Mouse (Mus musculus): ENCODE results near the gene Gm49388.

Gene Gm49388

GRCm38 (mm10) chr7:127785308-127785707, at the start of gene Gm49388:
TSS of gene Gm49388 (plus strand) at chr7:127785608.
- DNase-seq, result no peak

- peak; percentile 84 for DNase-seq
Observed at GRCm38 (mm10) chr7:127744366-127745045, 40.9 kb upstream of the Gm49388 start, which contains the start of gene Fbxl19. TSS of gene Fbxl19 (plus strand) at chr7:127744543.

GRCm38 (mm10) chr7:127745251-127745651, 40.2 kb upstream of the Gm49388 start:
- DNase-seq, result peak; percentile 86

GRCm38 (mm10) chr7:127745652-127746493, 39.5 kb upstream of the Gm49388 start:
- DNase-seq, result peak; percentile 90

GRCm38 (mm10) chr7:127746494-127747491, 38.6 kb upstream of the Gm49388 start:
- peak; percentile 41 for DNase-seq

- DNase-seq, result no peak
Observed at GRCm38 (mm10) chr7:127747559-127748234, 37.7 kb upstream of the Gm49388 start.

- DNase-seq, result peak; percentile 17
Observed at GRCm38 (mm10) chr7:127748235-127748560, 37.2 kb upstream of the Gm49388 start.

GRCm38 (mm10) chr7:127750131-127751127, 35.0 kb upstream of the Gm49388 start:
- DNase-seq, result peak; percentile 31

GRCm38 (mm10) chr7:127751619-127752018, 33.8 kb upstream of the Gm49388 start:
- DNase-seq, result no peak

- DNase-seq, result no peak
Observed at GRCm38 (mm10) chr7:127752069-127752468, 33.3 kb upstream of the Gm49388 start.

- DNase-seq, result no peak
Observed at GRCm38 (mm10) chr7:127753158-127753557, 32.2 kb upstream of the Gm49388 start.

- no peak for DNase-seq
Observed at GRCm38 (mm10) chr7:127753741-127754140, 31.7 kb upstream of the Gm49388 start.

- no peak for DNase-seq
Observed at GRCm38 (mm10) chr7:127759716-127760115, 25.7 kb upstream of the Gm49388 start.

GRCm38 (mm10) chr7:127760478-127760877, 24.9 kb upstream of the Gm49388 start:
- no peak for DNase-seq

- DNase-seq, result peak; percentile 52
Observed at GRCm38 (mm10) chr7:127761026-127761425, 24.4 kb upstream of the Gm49388 start.

GRCm38 (mm10) chr7:127763642-127764041, 21.8 kb upstream of the Gm49388 start:
- no peak for DNase-seq

GRCm38 (mm10) chr7:127765756-127766155, 19.7 kb upstream of the Gm49388 start:
- DNase-seq, result no peak

GRCm38 (mm10) chr7:127766851-127767609, 18.4 kb upstream of the Gm49388 start:
- DNase-seq, result no peak

GRCm38 (mm10) chr7:127767671-127768345, 17.6 kb upstream of the Gm49388 start:
- no peak for DNase-seq
